Mouse (Mus musculus) kidney, postnatal 10 days (tissue): ENCODE results near the gene Nop2.

Experiments
- DNase-seq: peaks from one replicate; pipeline ENCODE4 v3.0.0; 2021; ENCODE audit warnings: mixed read lengths

Gene Nop2

DNA sequence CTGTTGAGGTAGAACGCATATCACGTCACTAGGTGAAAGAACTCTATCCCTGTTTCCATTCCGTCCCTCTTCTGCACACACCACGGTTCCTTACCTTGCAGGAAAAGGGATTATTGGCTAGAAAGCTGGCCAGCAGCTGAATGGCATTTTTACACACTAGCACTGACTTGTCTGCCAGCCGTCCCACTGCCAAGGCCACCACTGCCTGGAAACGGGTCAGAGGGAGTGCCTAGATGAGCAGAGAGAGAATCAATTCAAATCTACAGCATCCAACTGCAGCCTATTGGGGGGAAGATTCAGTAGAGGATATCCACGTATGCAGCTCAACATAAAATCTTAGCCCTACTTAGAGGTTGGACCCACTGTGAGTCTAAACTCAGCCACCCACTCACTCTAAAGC is 47.9 kb downstream of the Nop2 start:
- DNase-seq, result no peak

GRCm38 (mm10) chr6:125182133-125182532 is 50.4 kb downstream of the Nop2 start:
- DNase-seq, result no peak

GRCm38 (mm10) chr6:125186203-125186602 is 54.5 kb downstream of the Nop2 start:
- DNase-seq, result no peak

DNA sequence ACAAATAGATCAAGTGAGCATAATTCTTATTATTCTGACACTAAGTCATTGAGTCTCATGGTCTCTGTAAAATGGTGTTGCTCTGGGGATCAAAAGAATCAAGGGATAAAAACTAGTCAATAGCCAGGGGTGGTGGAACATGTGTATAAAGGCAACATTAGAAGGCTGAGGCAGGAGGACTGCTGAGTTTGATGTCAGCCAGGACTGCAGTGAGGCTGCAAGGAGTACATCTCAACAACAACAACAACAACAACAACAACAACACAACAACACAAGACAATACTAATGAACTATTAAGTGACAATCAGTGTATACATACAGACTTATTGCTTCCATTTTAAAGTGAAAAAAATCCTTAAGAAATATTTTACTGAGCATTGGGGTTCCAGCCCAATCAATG is 59.1 kb downstream of the Nop2 start:
- no peak for DNase-seq

- DNase-seq, result peak; percentile 99
These were observed 59.8 kb downstream of the Nop2 start, which contains the start of the genes Ncapd2 and Mrpl51 for GRCm38 (mm10) chr6:125191332-125192015. Gene Ncapd2, minus strand, starts transcription at chr6:125191701. Gene Mrpl51, plus strand, starts transcription at chr6:125191801.

GRCm38 (mm10) chr6:125192016-125192714 is 60.5 kb downstream of the Nop2 start:
- DNase-seq, result peak; percentile 96

- no peak for DNase-seq
These were observed 61.1 kb downstream of the Nop2 start for GRCm38 (mm10) chr6:125192841-125193240.

DNA sequence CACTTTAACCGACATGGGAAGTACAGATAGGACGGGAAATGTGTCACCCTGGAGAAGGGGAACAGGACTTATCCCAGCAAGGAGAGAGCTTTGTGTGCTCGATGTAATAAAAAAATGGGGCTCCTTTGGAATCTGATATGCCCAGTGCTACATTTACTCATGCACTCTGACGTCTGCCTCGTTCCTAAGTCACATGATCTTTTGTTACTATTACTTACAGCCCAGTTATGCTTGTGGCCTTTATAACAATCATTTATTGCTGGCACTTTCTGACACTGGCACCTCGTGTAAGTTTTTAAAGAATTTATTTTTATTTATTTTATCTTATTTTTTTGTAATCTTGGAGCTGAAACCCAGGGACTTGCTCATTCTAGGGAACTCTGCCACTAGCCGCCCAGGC is 61.7 kb downstream of the Nop2 start:
- DNase-seq, result no peak
